Mouse (Mus musculus) hindbrain, postnatal 0 days (tissue): Measurements from ENCODE around the gene Lyst. TPM values are rescaled to one million over a fixed set of nuclear protein-coding genes. Genes with fewer than 3 reads are reported as not detected.

Source experiments
- ATAC-seq: fragments of 200-750 bp; cut with Nextera tagmentation; 2 replicates; pipeline ENCODE4 v1.8.0; 2017; ENCODE audit warnings: mild to moderate bottlenecking, moderate TSS enrichment, moderate library complexity
- DNase-seq: peaks from one replicate; pipeline ENCODE4 v3.0.0-alpha.2; 2015; ENCODE audit warnings: low spot score
- H3K27ac ChIP-seq: fragments of 300-500 bp; sonication (generic); 2 replicates; pipeline ENCODE4 v1.5.1; 2014; ENCODE audit warnings: mild to moderate bottlenecking
- H3K27me3 ChIP-seq: fragments of 300-500 bp; sonication (generic); 2 replicates; pipeline ENCODE4 v1.6.1; 2014; ENCODE audit warnings: low read length, mixed read lengths; ENCODE audit not compliant: insufficient read depth
- H3K36me3 ChIP-seq: fragments of 300-500 bp; sonication (generic); 2 replicates; pipeline ENCODE4 v1.6.1; 2014; ENCODE audit warnings: low read length, mixed read lengths; ENCODE audit not compliant: insufficient read depth
- H3K4me1 ChIP-seq: fragments of 300-500 bp; sonication (generic); 2 replicates; pipeline ENCODE4 v1.6.1; 2014; ENCODE audit warnings: antibody characterized with exemption, low read length, mixed read lengths; ENCODE audit not compliant: insufficient read depth
- H3K4me2 ChIP-seq: fragments of 300-500 bp; sonication (generic); 2 replicates; pipeline ENCODE4 v1.6.1; 2014; ENCODE audit warnings: low read depth, mild to moderate bottlenecking, low read length, moderate library complexity, mixed read lengths
- H3K4me3 ChIP-seq: fragments of 300-500 bp; sonication (generic); 2 replicates; pipeline ENCODE4 v1.5.1; 2014; ENCODE audit warnings: low read length
- H3K9ac ChIP-seq: fragments of 300-500 bp; sonication (generic); replicated peaks from 2 replicates; pipeline ENCODE4 v1.6.1; 2014; ENCODE audit warnings: mild to moderate bottlenecking, low read length, moderate library complexity, mixed read lengths
- H3K9me3 ChIP-seq: fragments of 300-500 bp; sonication (generic); 2 replicates; pipeline ENCODE4 v1.6.1; 2016; ENCODE audit warnings: low read length, mixed read lengths
- CTCF ChIP-seq: IDR thresholded peaks from 2 replicates; pipeline ENCODE4 v1.5.1; 2016; ENCODE audit warnings: antibody characterized with exemption, control low read depth, low read depth
- WGBS: fragments of 180-500 bp; shearing (Covaris S2); extraction: QIAGEN DNeasy Blood & Tissue Kit; methylation state at CpG from one replicate; pipeline ENCODE4 v1.1.7; 2014; 5-methylcytosine and 5-hydroxymethylcytosine counted together
- polyA plus RNA-seq: library from polyadenylated mRNA; unstranded; fragments of >200 nt; fragmentation: Nextera tagmentation; extraction: Ambion mirVana; gene quantifications from 2 replicates; pipeline ENCODE4 v1.2.1, GENCODE M21; 2015
- total RNA-seq: library from RNA; depleted of rRNA; stranded (reverse); fragments of >200 nt; gene quantifications from 2 replicates; pipeline ENCODE4 v1.2.3, GENCODE M21; 2014; rRNA removed

The Lyst gene
- total and polyA plus RNA-seq, 2 experiments from 2014 or later: 3.7 to 14.8 TPM

DNA sequence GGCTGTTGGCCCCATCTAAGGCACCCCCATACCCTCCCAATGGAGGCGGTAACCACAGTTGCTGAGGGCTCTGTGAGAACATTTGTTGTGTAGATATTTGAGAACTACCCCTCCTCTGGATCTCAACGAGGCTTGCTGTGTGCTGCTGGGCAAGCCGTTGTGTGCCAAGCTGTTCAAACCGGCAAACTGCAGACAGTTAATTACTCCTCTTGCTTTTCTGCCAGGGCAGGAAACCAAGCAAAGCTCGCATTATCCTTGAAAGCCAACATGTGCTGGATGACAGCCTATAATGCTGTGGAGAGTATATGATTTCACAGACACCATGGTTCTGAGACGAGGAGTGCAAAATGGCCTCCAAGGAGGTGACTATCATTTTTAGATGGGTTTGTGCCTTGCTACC, 236.3 kb downstream of the Lyst start:
- whole genome bisulfite sequencing: 61% methylated on average over 6 of the region's 6 CpGs
- no peaks in the 10 kb centered on the region for H3K9me3 ChIP-seq
- ATAC-seq: no peak
- TF ChIP-seq CTCF: no peak
- H3K4me3 ChIP-seq: no peak overlapping the region
- no peaks in the 10 kb centered on the region for H3K27me3 ChIP-seq
- H3K4me1 ChIP-seq: no peaks in the 10 kb centered on the region
- H3K4me2 ChIP-seq: no peak overlapping the region
- peak; percentile 21 for DNase-seq
- no peak overlapping the region for H3K27ac ChIP-seq
- H3K36me3 ChIP-seq: no peaks in the 10 kb centered on the region
- no peak overlapping the region for H3K9ac ChIP-seq

DNA sequence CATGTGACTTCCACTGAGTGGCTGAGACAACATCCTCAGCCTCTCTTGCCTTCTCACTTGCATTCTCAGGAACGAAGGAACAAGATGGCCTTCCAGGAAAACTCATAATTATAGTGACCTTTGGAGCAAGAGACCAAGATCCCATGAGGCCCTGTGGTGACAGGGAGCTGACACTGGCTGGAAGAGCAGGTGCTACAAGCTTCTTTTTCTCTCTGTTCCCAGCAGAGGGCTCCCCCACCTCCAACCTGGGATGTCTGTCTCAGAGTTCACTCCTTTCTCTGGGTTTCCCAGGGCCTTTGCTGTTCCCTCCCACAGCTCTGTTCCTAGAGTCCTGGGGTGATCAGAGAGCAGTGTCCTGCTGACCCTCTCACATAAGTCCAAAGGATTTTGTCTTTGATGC, 237.9 kb downstream of the Lyst start:
- WGBS: 25% methylated on average over 1 of the region's 1 CpGs
- Histone ChIP-seq H3K4me2 (no peak overlapping the region), H3K9ac (no peak overlapping the region), H3K27me3 (no peaks in the 10 kb centered on the region), H3K27ac (no peak overlapping the region), H3K4me1 (no peaks in the 10 kb centered on the region), H3K9me3 (no peaks in the 10 kb centered on the region), H3K36me3 (no peaks in the 10 kb centered on the region), H3K4me3 (no peak overlapping the region)
- no peak for TF ChIP-seq CTCF
- no peak for DNase-seq
- no peak for ATAC-seq

Other genes starting within 250 kb of the Lyst start
- 20.9 and 32.0 TPM in 2 replicates for gene Gpr137b, start 196.4 kb upstream of the Lyst start, total RNA-seq
- 23.3 and 23.5 TPM in 2 replicates for gene Gpr137b, start 196.4 kb upstream of the Lyst start, polyA plus RNA-seq
- 120 and 136 TPM in 2 replicates for gene Nid1, start 152.8 kb upstream of the Lyst start, total RNA-seq
- 51.9 and 56.7 TPM in 2 replicates for gene Nid1, start 152.8 kb upstream of the Lyst start, polyA plus RNA-seq
- 137 and 142 TPM in 2 replicates for gene Gng4, start 193.7 kb downstream of the Lyst start, total RNA-seq
- gene Gng4, start 193.7 kb downstream of the Lyst start, polyA plus RNA-seq: 97.5 and 115 TPM in 2 replicates